In the genomic region with DNA sequence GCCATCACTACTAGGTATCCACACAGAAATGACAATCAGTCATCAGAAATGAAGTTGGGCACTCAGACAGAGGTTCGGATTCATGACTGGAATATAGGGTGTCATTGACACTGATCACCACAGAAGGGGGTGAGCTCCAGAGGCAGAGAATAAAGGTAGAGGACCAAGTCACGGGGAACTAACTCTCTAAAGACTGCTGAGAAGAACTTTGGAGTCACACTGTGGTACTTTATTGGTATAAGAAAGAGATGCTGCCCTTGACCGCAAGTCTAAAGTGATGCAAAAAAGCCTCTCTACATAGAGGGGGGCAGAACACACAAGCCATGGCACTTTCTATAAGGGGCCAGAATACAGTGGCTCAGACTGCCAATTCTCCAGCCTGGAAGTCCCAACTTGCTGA, we compare ENCODE assay signal across 15 mouse cellular contexts.
"Had no signal": no experiment of that assay in that cellular context is flagged by ENCODE, and none has a peak within 500 bp of the region (broad histone marks: within the 10 kb centered on the region; RNA-seq: fewer than 3 reads in every experiment).

No protein-coding gene starts in this region.

- DNase-seq: heart, postnatal 10 days; heart, postnatal 14 days; heart, postnatal 36 days; heart, postnatal 4 days; kidney, adult 11 months; kidney, adult 2 months; kidney, adult 8-10 months; kidney, adult 9 months; kidney, postnatal 10 days; kidney, postnatal 14 days; kidney, postnatal 25 days; kidney, postnatal 36 days; kidney, postnatal 4 days; layer of hippocampus, adult 9-11 months; layer of hippocampus, postnatal 36 days had no signal
